Mouse (Mus musculus) thymus, adult 2 months (tissue): Measurements from ENCODE around the gene Ntrk3.

Source experiments
- CTCF ChIP-seq: fragments of 200-500 bp; IDR thresholded peaks from 2 replicates; pipeline ENCODE4 v1.5.1; 2012; ENCODE audit warnings: mild to moderate bottlenecking, control low read depth, low read length, moderate library complexity, borderline replicate concordance; ENCODE audit not compliant: control insufficient read depth, poor library complexity, insufficient read depth; ENCODE audit errors: extremely low read depth
- POLR2A ChIP-seq: fragments of 200-500 bp; IDR thresholded peaks from 2 replicates; pipeline ENCODE4 v1.6.1; 2012; ENCODE audit warnings: mild to moderate bottlenecking, low read length, control low read depth, moderate library complexity; ENCODE audit not compliant: control insufficient read depth, poor library complexity, insufficient read depth; ENCODE audit errors: extremely low read depth

GRCm38 (mm10) chr7:78499970-78500369 lies 237.8 kb downstream of the Ntrk3 start:
- no peak for TF ChIP-seq POLR2A
- no peak for TF ChIP-seq CTCF
